Mouse (Mus musculus): ENCODE measurements around the gene Auts2. TPM values are rescaled to one million over a fixed set of nuclear protein-coding genes. Genes with fewer than 3 reads are reported as not detected.

The Auts2 gene
- polyA plus RNA-seq, 1 experiment from 2014 or later, result 27.3 TPM

- no peak overlapping the region for H3K27ac ChIP-seq (ENCODE audit: low read depth)
- H3K36me3 ChIP-seq (ENCODE audit: insufficient read depth), result no peaks in the 10 kb centered on the region
- H3K9me3 ChIP-seq (ENCODE audit: low read depth, low read length), result no peaks in the 10 kb centered on the region
- no peak overlapping the region for H3K4me3 ChIP-seq (ENCODE audit: low read depth, low read length)
- no peak overlapping the region for H3K4me2 ChIP-seq
- no peak overlapping the region for H3K9ac ChIP-seq
- ATAC-seq (ENCODE audit: insufficient read depth) (no peak), DNase-seq (no peak)
- 76% methylated on average over 1 of the region's 1 CpGs for WGBS
- H3K27me3 ChIP-seq (ENCODE audit: insufficient read depth, low read length), result no peaks in the 10 kb centered on the region
- no peaks in the 10 kb centered on the region for H3K4me1 ChIP-seq (ENCODE audit: insufficient read depth)
- TF ChIP-seq CTCF (IDR thresholded peaks at IDR 0.05; ENCODE audit: low read depth), result no peak
Observed at GRCm38 (mm10) chr5:131415902-131416545, 1127.1 kb downstream of the Auts2 start.

- H3K36me3 ChIP-seq (ENCODE audit: insufficient read depth), result no peaks in the 10 kb centered on the region
- H3K9me3 ChIP-seq (ENCODE audit: low read depth, low read length), result no peaks in the 10 kb centered on the region
- H3K4me1 ChIP-seq (ENCODE audit: insufficient read depth), result no peaks in the 10 kb centered on the region
- H3K27me3 ChIP-seq (ENCODE audit: insufficient read depth, low read length), result no peaks in the 10 kb centered on the region
- no peak for ATAC-seq (ENCODE audit: insufficient read depth)
- no peak overlapping the region for H3K9ac ChIP-seq
- no peak overlapping the region for H3K4me2 ChIP-seq
- DNase-seq, result peak; percentile 62
- no peak overlapping the region for H3K27ac ChIP-seq (ENCODE audit: low read depth)
- no peak for TF ChIP-seq CTCF (IDR thresholded peaks at IDR 0.05; ENCODE audit: low read depth)
- 36% methylated on average over 3 of the region's 3 CpGs for WGBS
- no peak overlapping the region for H3K4me3 ChIP-seq (ENCODE audit: low read depth, low read length)
Observed at GRCm38 (mm10) chr5:131398250-131398649, 1144.9 kb downstream of the Auts2 start.

GRCm38 (mm10) chr5:131395756-131396155 lies 1147.4 kb downstream of the Auts2 start:
- Histone ChIP-seq H3K27me3 (ENCODE audit: insufficient read depth, low read length) (no peaks in the 10 kb centered on the region), H3K4me2 (no peak overlapping the region), H3K9ac (no peak overlapping the region), H3K27ac (ENCODE audit: low read depth) (no peak overlapping the region), H3K4me3 (ENCODE audit: low read depth, low read length) (no peak overlapping the region), H3K36me3 (ENCODE audit: insufficient read depth) (no peaks in the 10 kb centered on the region), H3K4me1 (ENCODE audit: insufficient read depth) (no peaks in the 10 kb centered on the region), H3K9me3 (ENCODE audit: low read depth, low read length) (no peaks in the 10 kb centered on the region)
- DNase-seq (no peak), ATAC-seq (ENCODE audit: insufficient read depth) (no peak)
- 75% methylated on average over 8 of the region's 8 CpGs for WGBS
- no peak for TF ChIP-seq CTCF (IDR thresholded peaks at IDR 0.05; ENCODE audit: low read depth)
